Mouse (Mus musculus) olfactory bulb, adult 2 months (tissue): ENCODE data around the gene Zfhx3. TPM values are rescaled to one million over a fixed set of nuclear protein-coding genes. Genes with fewer than 3 reads are reported as not detected.

ENCODE experiments used
- H3K27ac ChIP-seq: fragments of 200-500 bp; 2 replicates; pipeline ENCODE4 v1.5.1; 2012; ENCODE audit warnings: low read depth, low read length; ENCODE audit not compliant: insufficient read depth
- H3K4me1 ChIP-seq: fragments of 200-500 bp; 2 replicates; pipeline ENCODE4 v1.6.1; 2012; ENCODE audit warnings: low read length; ENCODE audit not compliant: control insufficient read depth, insufficient read depth
- H3K4me3 ChIP-seq: fragments of 200-500 bp; 2 replicates; pipeline ENCODE4 v1.5.1; 2012; ENCODE audit warnings: mild to moderate bottlenecking, low read depth, low read length, moderate library complexity; ENCODE audit not compliant: insufficient read depth
- CTCF ChIP-seq: fragments of 200-500 bp; IDR thresholded peaks from 2 replicates; pipeline ENCODE4 v1.5.1; 2012; ENCODE audit warnings: low read depth, mild to moderate bottlenecking, low read length, moderate library complexity; ENCODE audit not compliant: insufficient read depth
- POLR2A ChIP-seq: fragments of 200-500 bp; IDR thresholded peaks from 2 replicates; pipeline ENCODE4 v1.6.1; 2012; ENCODE audit warnings: mild to moderate bottlenecking, low read depth, low read length, moderate library complexity; ENCODE audit not compliant: insufficient read depth
- WGBS: fragments of 180-500 bp; shearing (Covaris S2); methylation state at CpG from one replicate; pipeline ENCODE4 v1.1.7; 2018; 5-methylcytosine and 5-hydroxymethylcytosine counted together
- polyA plus RNA-seq: library from polyadenylated mRNA; stranded (reverse); fragments of >200 nt; gene quantifications from 2 replicates; pipeline ENCODE4 v1.2.4, GENCODE M21; 2012; ENCODE audit warnings: low replicate concordance; ENCODE audit not compliant: missing spikeins, insufficient read depth, insufficient read length

Zfhx3 gene
- polyA plus RNA-seq, 1 experiment = not detected

DNA sequence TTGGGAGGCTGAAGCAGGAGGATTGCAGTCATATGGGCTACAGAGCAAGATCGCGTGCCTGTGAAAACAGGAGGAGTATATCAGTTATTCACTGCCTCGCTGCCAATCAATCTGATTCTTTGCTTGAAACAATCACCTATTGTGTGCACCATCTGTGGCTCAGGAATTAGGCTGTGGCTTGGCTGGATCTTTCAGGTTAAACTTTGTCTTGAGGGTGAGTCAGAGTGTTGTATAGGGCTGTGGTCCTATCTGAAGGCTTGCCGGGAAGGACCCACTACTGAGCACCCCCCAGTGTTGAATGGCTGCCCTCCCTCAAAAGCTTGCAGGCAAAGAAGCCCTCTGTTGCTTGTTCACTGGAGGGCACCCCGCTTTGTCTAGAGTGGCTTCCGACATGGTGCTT lies 812.1 kb downstream of the Zfhx3 start:
- Histone ChIP-seq H3K4me1 (peaks cover 3% of the 10 kb centered on the region), H3K27ac (no peak overlapping the region), H3K4me3 (no peak overlapping the region)
- WGBS = 82% methylated on average over 6 of the region's 6 CpGs
- TF ChIP-seq CTCF (no peak), POLR2A (no peak)

DNA sequence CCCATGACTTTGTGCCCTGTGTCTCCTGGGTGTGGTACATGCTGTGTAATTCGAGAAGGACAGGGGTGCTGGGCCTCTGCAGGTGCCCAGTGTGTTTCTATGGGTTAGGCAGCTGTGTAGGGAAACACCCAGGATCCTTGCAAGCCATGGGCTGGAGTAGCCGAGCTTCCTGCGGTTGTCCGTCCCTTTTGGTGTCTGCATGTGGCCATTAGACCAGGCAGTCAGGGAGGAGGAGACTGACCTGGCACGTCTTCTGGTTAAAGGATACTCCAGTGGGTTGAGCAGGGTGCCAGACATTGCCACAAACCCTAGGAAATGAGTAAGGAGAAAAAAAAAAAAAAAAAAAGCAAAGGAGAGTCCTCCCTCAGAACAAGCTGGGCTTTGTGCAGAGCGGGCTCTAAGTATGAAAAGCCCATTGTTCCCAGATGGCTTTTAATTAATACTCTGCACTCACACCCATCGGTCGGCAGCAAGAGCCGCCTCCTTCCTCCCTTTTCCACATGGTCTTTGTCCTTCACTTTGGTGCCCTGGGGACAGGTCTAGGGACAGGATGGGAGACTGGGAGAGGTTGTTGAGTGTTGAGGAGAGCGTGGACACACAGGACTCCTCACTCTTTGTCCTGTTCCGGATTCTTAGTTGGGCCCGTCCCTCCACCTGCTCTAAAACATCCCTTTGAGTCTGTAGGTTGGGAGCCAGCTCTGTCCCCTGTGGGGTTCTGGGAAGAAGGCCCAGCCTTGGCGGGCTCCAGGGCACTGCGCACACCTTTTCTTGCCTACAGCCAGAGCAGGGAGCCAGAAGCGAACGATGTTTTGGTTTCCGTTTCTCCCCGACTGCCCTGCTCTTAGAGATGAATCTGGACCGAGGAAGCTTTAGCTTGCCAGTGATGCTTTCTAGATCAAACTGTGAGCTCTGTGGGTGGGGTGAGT lies 813.2 kb downstream of the Zfhx3 start:
- H3K4me3 ChIP-seq = no peak overlapping the region
- peaks cover 3% of the 10 kb centered on the region for H3K4me1 ChIP-seq
- no peak for TF ChIP-seq POLR2A
- TF ChIP-seq CTCF = no peak
- H3K27ac ChIP-seq = no peak overlapping the region
- WGBS = 39% methylated on average over 19 of the region's 19 CpGs

DNA sequence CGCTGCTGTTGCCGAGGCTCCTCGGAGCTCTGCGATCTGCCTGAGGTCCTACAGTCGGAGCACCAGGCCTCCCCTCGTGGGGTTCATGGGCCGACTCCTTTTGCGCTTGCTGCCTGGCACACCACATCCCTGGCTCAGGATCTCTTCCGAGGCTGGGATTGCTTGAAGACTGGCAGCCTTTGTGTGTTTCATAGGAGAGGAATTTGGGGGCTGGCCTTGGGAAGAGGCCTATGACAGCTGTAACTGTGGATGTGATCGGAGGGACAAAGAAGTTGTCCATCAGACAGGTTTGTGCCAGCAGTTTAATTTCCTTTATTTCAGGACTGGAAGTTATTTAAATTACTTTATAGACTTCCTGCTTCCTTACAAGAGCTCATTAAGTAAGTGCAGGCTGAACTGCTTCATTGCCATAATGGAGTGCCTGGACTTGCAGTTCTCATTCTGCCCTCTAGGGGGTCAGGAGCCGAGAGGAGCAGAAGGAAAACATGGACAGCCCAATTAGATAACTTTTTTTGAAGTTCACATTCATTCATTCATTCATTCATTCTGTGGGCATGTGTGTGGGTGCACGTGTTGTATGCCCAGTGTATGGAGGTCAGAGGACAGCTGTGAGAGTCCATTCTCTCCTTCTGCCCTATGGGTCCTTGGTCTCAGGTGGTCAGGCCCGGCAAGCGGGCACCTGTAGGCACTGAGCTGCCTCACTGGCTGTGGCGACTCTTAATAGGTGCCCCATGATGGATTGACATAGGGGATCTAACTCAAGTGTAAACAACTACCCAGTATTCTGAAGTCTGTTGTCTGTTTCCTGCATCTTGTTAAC lies 817.3 kb downstream of the Zfhx3 start:
- Histone ChIP-seq H3K4me3 (no peak overlapping the region), H3K4me1 (peaks cover 3% of the 10 kb centered on the region), H3K27ac (no peak overlapping the region)
- TF ChIP-seq POLR2A (no peak), CTCF (no peak)
- WGBS = 71% methylated on average over 15 of the region's 15 CpGs

DNA sequence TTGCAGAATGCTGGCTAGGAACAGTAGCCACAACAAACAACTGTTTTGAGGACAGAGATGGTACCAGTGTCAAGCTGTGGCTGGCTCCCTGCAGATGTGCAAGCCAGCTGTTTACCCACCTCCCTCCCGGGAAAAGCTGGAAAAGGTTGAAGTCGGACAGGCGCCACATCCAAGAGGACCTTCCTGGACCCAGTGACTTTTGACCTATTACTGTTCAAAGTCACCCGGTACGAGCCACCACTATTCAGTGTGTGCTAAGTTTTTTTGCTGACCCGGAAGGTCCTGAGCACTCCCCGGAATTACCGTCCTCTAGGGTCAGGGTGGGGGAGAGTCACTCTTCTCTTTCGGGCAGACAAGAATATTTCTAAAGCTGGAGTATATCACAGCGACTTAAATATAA lies 818.3 kb downstream of the Zfhx3 start:
- WGBS = 96% methylated on average over 10 of the region's 10 CpGs
- TF ChIP-seq POLR2A (no peak), CTCF (no peak)
- H3K4me1 ChIP-seq = no peaks in the 10 kb centered on the region; the same call in 1 of the 2 replicates
- H3K4me3 ChIP-seq = no peak overlapping the region
- H3K27ac ChIP-seq = no peak overlapping the region

DNA sequence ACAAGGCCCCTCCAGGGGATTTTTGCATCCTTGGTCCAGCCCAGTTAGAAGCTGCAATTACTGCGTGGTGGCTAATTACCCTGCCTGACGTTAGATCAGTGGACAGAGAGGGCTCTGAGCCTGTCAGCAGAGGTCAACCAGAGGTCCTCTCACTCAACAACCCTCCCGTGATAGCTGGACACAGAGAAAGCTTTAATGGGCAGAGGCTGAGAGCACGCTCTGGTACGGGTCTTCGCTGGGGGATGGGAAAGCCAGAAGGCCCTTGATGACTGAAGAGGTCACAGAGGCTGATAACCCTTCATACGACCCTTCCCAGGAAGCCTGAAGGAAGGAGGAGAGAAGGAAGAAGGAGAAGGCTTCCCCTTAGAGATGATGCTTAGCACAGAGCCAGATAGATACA lies 820.1 kb downstream of the Zfhx3 start:
- Histone ChIP-seq H3K4me3 (no peak overlapping the region), H3K4me1 (no peaks in the 10 kb centered on the region; the same call in 1 of the 2 replicates), H3K27ac (no peak overlapping the region)
- no peak for TF ChIP-seq CTCF
- 62% methylated on average over 7 of the region's 7 CpGs for WGBS

DNA sequence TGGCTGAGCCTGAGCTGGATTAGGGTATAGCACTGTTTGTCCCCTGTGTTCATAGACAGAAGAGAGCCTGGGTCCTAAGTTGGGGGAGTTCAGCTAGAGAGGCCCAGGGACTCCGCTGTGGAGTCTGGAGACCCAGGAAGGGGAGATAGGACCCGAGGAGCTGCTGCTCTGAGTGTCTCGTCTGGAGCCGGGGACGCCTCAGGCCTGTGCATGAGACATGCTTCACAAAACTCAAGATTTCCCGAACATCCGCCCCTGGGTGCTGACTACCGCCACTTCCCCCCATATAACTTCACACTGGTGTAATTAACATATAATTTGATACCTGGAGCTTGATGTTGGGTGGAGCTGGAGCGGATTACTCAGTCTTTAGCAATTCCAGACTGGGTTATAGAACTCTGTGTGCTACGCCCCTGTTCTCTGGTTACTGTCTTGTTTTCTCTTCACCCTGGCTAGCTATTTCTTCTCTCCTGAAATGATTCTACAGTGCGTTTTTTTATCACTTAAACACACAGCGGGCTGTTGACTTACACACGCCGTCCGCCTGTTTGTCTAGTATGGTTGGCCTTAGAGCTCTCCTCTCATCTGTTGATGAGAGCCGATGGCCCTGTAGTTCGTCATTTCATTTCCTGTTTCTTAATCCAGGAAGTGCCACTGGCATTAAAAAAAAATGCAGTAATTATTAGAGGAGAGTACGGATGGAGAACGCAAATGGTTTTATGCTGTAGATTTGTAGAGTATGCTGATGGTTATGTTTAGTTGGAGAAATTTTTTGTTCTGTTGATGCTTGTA lies 822.2 kb downstream of the Zfhx3 start:
- Histone ChIP-seq H3K4me3 (no peak overlapping the region), H3K4me1 (no peaks in the 10 kb centered on the region), H3K27ac (no peak overlapping the region)
- no peak for TF ChIP-seq CTCF
- no peak for TF ChIP-seq POLR2A
- 87% methylated on average over 19 of the region's 19 CpGs for WGBS

DNA sequence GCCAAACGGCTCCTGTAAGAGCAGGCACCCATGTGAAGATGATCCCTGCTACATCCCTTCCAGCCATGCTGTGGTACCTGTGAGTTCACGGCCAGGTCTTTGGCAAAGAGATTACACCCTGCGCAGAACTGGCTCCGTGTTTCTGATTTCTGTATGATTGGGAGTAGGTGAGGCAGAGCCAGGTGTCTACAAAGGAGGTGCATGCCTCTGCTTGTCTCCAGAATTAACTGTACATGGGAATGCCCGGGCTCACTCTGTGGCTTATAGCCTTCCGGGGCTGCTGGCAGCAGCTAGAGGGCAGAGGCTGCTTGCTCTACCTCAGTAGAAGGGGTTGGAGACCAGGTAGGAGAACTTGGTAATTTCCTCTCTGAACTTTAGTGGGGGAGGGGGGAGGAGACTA lies 823.7 kb downstream of the Zfhx3 start:
- WGBS = 88% methylated on average over 6 of the region's 6 CpGs
- no peak overlapping the region for H3K27ac ChIP-seq

DNA sequence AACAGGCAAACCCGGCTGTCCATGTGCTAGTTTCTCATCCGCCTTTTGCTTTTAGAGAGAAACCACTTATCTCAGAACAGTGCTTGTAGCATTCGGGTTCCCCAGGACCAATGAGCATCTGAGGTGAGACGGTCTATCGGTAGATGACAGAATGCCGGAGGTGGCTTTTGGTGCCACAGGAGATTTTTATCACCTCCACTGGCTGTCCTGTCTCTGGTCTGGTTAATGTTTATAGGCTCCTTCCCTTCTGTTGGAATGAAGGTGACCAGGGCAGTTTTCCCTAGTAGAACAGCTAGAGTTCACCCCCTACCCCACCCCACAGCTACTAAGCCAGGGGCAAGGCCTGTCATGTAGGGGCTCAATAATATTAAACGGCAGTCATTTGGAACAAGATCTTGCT lies 825.6 kb downstream of the Zfhx3 start:
- Histone ChIP-seq H3K4me1 (no peaks in the 10 kb centered on the region), H3K27ac (no peak overlapping the region), H3K4me3 (no peak overlapping the region)
- TF ChIP-seq CTCF = no peak
- no peak for TF ChIP-seq POLR2A
- 97% methylated on average over 7 of the region's 7 CpGs for WGBS

More for the DNA sequence above, 823.7 kb downstream of the Zfhx3 start:
- no peak overlapping the region for H3K4me3 ChIP-seq
- TF ChIP-seq POLR2A (no peak), CTCF (no peak)
- no peaks in the 10 kb centered on the region for H3K4me1 ChIP-seq
